Mouse (Mus musculus) left cerebral cortex, adult 8-10 months (tissue): ENCODE results near the gene Nol4l. TPM values are rescaled to one million over a fixed set of nuclear protein-coding genes. Genes with fewer than 3 reads are reported as not detected.

Experiments used
- total RNA-seq, 4 experiments: library from RNA; stranded (reverse); gene quantifications; 2 replicates each; pipeline ENCODE4 v1.2.4; 2022

Nol4l gene
- total RNA-seq, 4 experiments from 2014 or later, result 41.1 to 48.9 (median 45.1) TPM

Other genes with a start within 250 kb of the Nol4l start
- gene Kif3b, start 238.6 kb downstream of the Nol4l start, total RNA-seq, result 10 to 100 TPM; 49.9 to 53.8 (median 52.3) TPM
- 10 to 100 TPM; 34.5 to 37.7 (median 35.5) TPM for gene Asxl1, start 184.1 kb downstream of the Nol4l start, total RNA-seq
- not detected for gene 4930404H24Rik, start 37.2 kb downstream of the Nol4l start, total RNA-seq
- 10 to 100 TPM; 26.1 to 31.6 (median 28.6) TPM for gene Commd7, start 102.8 kb upstream of the Nol4l start, total RNA-seq
- 1 to 10 TPM in 3 of 4 experiments, under 1 TPM in 1; 0.57 to 1.5 (median 1.0) TPM for gene Dnmt3b, start 119.5 kb upstream of the Nol4l start, total RNA-seq
- gene Dnmt3c, start 166.7 kb upstream of the Nol4l start, total RNA-seq, result not detected
- 10 to 100 TPM; 67.5 to 87.9 (median 79.4) TPM for gene Mapre1, start 211.3 kb upstream of the Nol4l start, total RNA-seq
- gene Efcab8, start 250.0 kb upstream of the Nol4l start, total RNA-seq, result under 1 TPM; 0.19 to 0.54 (median 0.27) TPM